Mouse (Mus musculus) brain, adult 10 weeks (tissue): ENCODE measurements around the gene Pilra. TPM values are rescaled to one million over a fixed set of nuclear protein-coding genes. Genes with fewer than 3 reads are reported as not detected.

Experiments used
- polyA plus RNA-seq: library from polyadenylated mRNA; stranded (reverse); fragments of 350-450 nt; fragmentation: Illumina TruSeq; extraction: RNeasy Lipid Tissue Mini Kit (QIAGEN cat#74804); gene quantifications from one replicate; pipeline ENCODE4 v1.2.3, GENCODE M21; 2015; ENCODE audit warnings: low read depth, low replicate concordance

Pilra gene
- 1.0 TPM for polyA plus RNA-seq

DNA sequence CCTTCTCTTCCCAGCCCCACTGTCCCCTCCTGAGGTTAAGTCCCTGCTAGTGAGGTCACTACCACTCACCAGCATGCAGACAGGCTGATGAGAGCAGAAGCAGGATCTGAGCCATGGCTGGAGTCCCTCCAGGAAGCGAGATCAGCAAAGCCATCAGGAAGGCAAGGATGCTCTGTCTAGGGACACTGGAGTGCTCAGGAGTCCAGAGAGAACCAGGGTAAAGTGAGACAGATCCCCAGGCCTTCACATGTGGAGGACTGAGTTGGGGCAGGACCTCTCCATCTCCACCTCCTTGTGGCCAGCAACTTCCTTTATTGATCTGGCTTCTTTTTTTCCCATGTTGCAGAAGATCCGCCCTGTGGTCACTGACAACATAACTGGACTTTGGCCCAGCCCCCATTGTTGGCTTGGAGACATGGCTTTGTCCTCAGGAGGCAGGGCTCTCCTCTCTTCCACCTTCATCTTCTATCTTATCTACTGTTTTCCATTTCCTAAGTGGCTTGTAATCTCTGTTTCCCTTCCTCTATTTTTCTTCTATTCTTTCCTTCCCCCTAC, at the start of gene Pilra:
TSS of gene Pilra (minus strand) at position 316 of the 555 bp plus-strand sequence.

DNA sequence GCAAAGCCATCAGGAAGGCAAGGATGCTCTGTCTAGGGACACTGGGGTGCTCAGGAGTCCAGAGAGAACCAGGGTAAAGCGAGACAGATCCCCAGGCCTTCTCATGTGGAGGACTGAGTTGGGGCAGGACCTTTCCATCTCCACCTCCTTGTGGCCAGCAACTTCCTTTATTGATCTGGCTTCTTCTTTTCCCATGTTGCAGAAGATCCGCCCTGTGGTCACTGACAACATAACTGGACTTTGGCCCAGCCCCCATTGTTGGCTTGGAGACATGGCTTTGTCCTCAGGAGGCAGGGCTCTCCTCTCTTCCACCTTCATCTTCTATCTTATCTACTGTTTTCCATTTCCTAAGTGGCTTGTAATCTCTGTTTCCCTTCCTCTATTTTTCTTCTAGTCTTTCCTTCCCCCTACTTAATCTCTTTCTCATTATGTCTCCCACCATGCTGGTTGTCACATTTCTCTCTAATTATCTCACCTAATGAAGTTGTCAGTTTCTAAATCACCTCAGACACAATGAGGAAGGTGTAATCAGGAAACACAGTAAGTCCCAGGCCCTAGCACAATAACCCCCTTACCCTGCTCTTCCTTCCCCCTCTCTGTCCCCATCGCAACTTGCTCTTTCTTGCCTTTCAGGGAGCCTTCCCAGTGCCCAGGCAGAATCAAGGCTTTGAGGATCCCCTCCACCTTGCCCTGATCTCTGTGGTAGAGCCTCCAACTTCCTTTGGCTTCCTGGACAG, 35.7 kb upstream of the Pilra start, which contains the start of gene Pilrb2:
TSS of gene Pilrb2 (minus strand) at position 172 of the 737 bp plus-strand sequence.

DNA sequence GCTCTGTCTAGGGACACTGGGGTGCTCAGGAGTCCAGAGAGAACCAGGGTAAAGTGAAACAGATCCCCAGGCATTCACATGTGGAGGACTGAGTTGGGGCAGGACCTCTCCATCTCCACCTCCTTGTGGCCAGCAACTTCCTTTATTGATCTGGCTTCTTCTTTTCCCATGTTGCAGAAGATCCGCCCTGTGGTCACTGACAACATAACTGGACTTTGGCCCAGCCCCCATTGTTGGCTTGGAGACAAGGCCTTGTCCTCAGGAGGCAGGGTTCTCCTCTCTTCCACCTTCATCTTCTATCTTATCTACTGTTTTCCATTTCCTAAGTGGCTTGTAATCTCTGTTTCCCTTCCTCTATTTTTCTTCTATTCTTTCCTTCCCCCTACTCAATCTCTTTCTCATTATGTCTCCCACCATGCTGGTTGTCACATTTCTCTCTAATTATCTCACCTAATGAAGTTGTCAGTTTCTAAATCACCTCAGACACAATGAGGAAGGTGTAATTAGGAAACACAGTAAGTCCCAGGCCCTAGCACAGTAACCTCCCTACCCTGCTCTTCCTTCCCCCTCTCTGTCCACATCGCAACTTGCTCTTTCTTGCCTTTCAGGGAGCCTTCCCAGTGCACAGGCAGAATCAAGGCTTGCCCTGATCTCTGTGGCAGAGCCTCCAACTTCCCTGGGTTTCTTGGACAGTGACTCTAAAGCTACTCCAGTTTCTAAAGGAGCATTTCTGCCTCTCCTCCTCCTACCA, 22.1 kb upstream of the Pilra start, which contains the start of gene Pilrb1:
TSS of gene Pilrb1 (minus strand) at position 147 of the 751 bp plus-strand sequence.

DNA sequence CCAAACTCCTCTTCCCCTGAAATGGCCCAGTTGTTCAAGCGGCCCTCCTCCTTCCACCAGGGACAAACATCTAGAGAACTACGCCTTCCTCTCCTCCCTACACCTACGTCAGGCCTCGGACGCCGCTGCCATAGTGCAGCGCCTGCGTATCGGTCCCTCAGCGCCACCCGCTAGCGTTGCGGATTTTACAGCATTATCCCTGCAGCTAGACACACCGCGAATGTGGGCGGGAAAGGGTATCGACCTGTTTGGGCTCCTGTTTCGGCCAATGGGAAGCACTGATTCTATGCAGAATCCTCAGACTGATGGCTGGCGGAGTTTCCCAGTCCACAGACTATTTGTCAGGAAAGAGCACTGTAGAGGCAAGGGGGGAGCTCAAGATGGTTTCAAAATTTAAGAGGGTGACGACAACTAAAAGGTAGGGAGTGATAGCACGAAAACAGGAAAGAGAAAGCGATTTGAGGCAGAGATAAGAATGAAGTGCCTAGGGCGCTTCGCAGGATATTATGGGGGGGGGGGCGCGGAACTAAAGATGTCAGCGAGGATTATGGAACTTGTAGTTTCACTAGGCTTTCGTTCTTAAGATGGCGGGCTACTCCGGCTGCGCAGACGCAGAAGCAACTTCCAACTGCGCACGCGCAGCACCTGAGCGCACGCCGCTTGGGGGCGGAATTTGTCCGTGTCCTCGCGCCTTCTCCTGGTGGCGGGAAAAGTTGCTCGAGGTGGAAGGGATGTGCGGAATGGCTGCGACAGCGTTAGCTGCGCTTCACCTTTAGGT, 48.7 kb downstream of the Pilra start, which contains the start of the genes Mepce and Zcwpw1:
TSS of gene Mepce (minus strand) at position 505 of the 778 bp plus-strand sequence.
TSS of gene Zcwpw1 (plus strand) at position 648 of the 778 bp plus-strand sequence.

DNA sequence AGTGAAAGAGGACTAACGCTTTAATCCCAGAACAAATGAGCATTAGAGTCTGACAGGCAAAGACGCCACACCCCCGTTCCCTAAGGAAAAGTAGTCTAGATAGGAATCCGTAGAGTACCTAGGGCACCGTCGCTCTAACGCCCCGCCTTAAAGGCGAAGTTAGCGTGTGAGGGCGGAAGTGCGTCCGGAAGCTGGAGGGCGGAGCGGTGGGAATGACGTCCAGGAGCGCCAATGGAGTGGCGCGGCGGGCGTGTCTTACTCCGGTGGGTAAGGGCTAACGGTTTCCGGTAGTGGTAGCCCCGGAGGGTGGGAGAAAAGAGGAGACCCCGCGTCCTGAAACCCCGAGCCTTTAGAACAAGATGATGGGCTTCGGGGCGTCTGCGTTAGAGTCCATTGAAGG, 57.4 kb downstream of the Pilra start, which contains the start of gene Ppp1r35:
TSS of gene Ppp1r35 (plus strand) at position 215 of the 400 bp plus-strand sequence.

Other genes starting within 250 kb of the Pilra start
- gene Mospd3, start 235.2 kb downstream of the Pilra start, polyA plus RNA-seq: 19.5 TPM
- gene Pcolce, start 222.5 kb downstream of the Pilra start, polyA plus RNA-seq: 12.1 TPM
- gene Fbxo24, start 207.3 kb downstream of the Pilra start, polyA plus RNA-seq: not detected
- 10.6 TPM for gene Lrch4, start 207.2 kb downstream of the Pilra start, polyA plus RNA-seq
- gene Gm20605, start 207.1 kb downstream of the Pilra start, polyA plus RNA-seq: 8.3 TPM
- 4.2 TPM for gene Sap25, start 194.9 kb downstream of the Pilra start, polyA plus RNA-seq
- gene Irs3, start 190.6 kb downstream of the Pilra start, polyA plus RNA-seq: not detected
- 33.0 TPM for gene Agfg2, start 151.6 kb downstream of the Pilra start, polyA plus RNA-seq
- gene Nyap1, start 94.7 kb downstream of the Pilra start, polyA plus RNA-seq: 57.5 TPM
- gene Tsc22d4, start 90.6 kb downstream of the Pilra start, polyA plus RNA-seq: 226 TPM
- gene Ppp1r35, start 57.4 kb downstream of the Pilra start, polyA plus RNA-seq: 25.6 TPM
- 32.0 TPM for gene Mepce, start 48.6 kb downstream of the Pilra start, polyA plus RNA-seq
- 9.6 TPM for gene Zcwpw1, start 48.5 kb downstream of the Pilra start, polyA plus RNA-seq
- not detected for gene Pilrb1, start 21.8 kb upstream of the Pilra start, polyA plus RNA-seq
- gene Pilrb2, start 35.5 kb upstream of the Pilra start, polyA plus RNA-seq: not detected
- gene Cyp3a13, start 85.3 kb upstream of the Pilra start, polyA plus RNA-seq: 1.1 TPM
- gene Gjc3, start 126.8 kb upstream of the Pilra start, polyA plus RNA-seq: 48.5 TPM
- gene Azgp1, start 145.2 kb upstream of the Pilra start, polyA plus RNA-seq: 0.52 TPM
- not detected for gene Smok3a, start 185.0 kb upstream of the Pilra start, polyA plus RNA-seq
- gene Smok3b, start 185.1 kb upstream of the Pilra start, polyA plus RNA-seq: not detected
- gene Smok3c, start 216.9 kb upstream of the Pilra start, polyA plus RNA-seq: not detected
- 15.8 TPM for gene Zkscan1, start 248.8 kb upstream of the Pilra start, polyA plus RNA-seq